Comparison of ENCODE assay signal across 9 mouse cellular contexts in the genomic region with DNA sequence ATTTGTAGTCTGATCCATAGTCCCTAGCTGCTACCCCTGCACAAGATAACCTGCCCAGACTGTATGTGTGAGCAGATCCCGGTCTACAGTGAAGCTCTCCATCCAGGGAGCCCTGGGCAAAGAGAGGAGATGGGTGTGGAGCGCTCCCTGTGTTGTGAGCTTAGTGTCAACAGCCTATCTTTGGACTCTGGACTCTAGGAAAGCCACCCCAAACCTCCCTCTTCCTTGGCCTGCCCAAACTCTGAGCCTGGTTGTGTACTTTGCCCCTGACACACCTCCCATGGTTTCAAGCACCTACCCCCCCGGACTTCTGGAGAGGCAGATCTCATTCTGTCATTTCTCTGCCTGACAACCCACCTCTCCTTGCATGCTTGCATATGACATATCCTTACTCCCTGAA.
DNase-seq lines count a peak whose midpoint lies in the region; ATAC-seq lines count a peak whose summit lies in the region.
"Had no signal": no experiment of that assay in that cellular context is flagged by ENCODE, and none has a peak within 500 bp of the region (broad histone marks: within the 10 kb centered on the region; RNA-seq: fewer than 3 reads in every experiment).

No protein-coding gene starts in this region.

- 0 out of 2 replicates have a peak, but pooled peaks cover 16% of the 10 kb centered on the region for H3K27me3 ChIP-seq in hindbrain, embryonic 10.5 days (ENCODE audit: insufficient read depth, poor library complexity, severe bottlenecking)
- H3K27me3 ChIP-seq in hindbrain, embryonic 11.5 days (ENCODE audit: control insufficient read depth, insufficient read depth, low read length) = no peaks in the 10 kb centered on the region
- no peaks in the 10 kb centered on the region for H3K27me3 ChIP-seq in embryonic facial prominence, embryonic 15.5 days
- H3K27me3 ChIP-seq in kidney, embryonic 16.5 days (ENCODE audit: insufficient read depth, low read length) = no peaks in the 10 kb centered on the region
- H3K27me3 ChIP-seq in midbrain, embryonic 15.5 days (replicated peaks) = no peaks in the 10 kb centered on the region
- H3K27me3 ChIP-seq: CH12.LX had no signal

- H3K4me3 ChIP-seq in hindbrain, embryonic 10.5 days = no peak overlapping the region
- no peak overlapping the region for H3K4me3 ChIP-seq in hindbrain, embryonic 11.5 days (ENCODE audit: low read depth, low read length)
- no peak overlapping the region for H3K4me3 ChIP-seq in embryonic facial prominence, embryonic 15.5 days (replicated peaks)
- no peak overlapping the region for H3K4me3 ChIP-seq in kidney, embryonic 16.5 days (ENCODE audit: low read length)
- no peak overlapping the region for H3K4me3 ChIP-seq in midbrain, embryonic 15.5 days

- H3K4me1 ChIP-seq in hindbrain, embryonic 10.5 days (replicated peaks) = peaks cover 92% of the 10 kb centered on the region
- H3K4me1 ChIP-seq in hindbrain, embryonic 11.5 days (replicated peaks; ENCODE audit: control insufficient read depth, insufficient read depth, low read length) = peaks cover 21% of the 10 kb centered on the region
- H3K4me1 ChIP-seq in embryonic facial prominence, embryonic 15.5 days = peaks cover 77% of the 10 kb centered on the region
- peaks cover 92% of the 10 kb centered on the region for H3K4me1 ChIP-seq in kidney, embryonic 16.5 days (ENCODE audit: insufficient read depth, low read length)
- H3K4me1 ChIP-seq in midbrain, embryonic 15.5 days = peaks cover 32% of the 10 kb centered on the region

- no peaks in the 10 kb centered on the region for H3K9me3 ChIP-seq in hindbrain, embryonic 10.5 days
- no peaks in the 10 kb centered on the region for H3K9me3 ChIP-seq in hindbrain, embryonic 11.5 days (ENCODE audit: control insufficient read depth, low read length)
- no peaks in the 10 kb centered on the region for H3K9me3 ChIP-seq in embryonic facial prominence, embryonic 15.5 days (replicated peaks)
- no peaks in the 10 kb centered on the region for H3K9me3 ChIP-seq in kidney, embryonic 16.5 days (ENCODE audit: low read length)
- no peaks in the 10 kb centered on the region for H3K9me3 ChIP-seq in midbrain, embryonic 15.5 days

- H3K9ac ChIP-seq in hindbrain, embryonic 11.5 days (ENCODE audit: low read depth, low read length) = no peak overlapping the region
- H3K9ac ChIP-seq in embryonic facial prominence, embryonic 15.5 days = no peak overlapping the region
- no peak overlapping the region; the same call in 1 of the 2 replicates for H3K9ac ChIP-seq in kidney, embryonic 16.5 days (replicated peaks; ENCODE audit: low read length)
- H3K9ac ChIP-seq in midbrain, embryonic 15.5 days = no peak overlapping the region

- no peak overlapping the region for H3K4me2 ChIP-seq in hindbrain, embryonic 11.5 days (replicated peaks; ENCODE audit: low read depth, low read length)
- H3K4me2 ChIP-seq in embryonic facial prominence, embryonic 15.5 days (replicated peaks) = no peak overlapping the region
- H3K4me2 ChIP-seq in kidney, embryonic 16.5 days (replicated peaks; ENCODE audit: low read depth, low read length) = no peak overlapping the region
- no peak overlapping the region for H3K4me2 ChIP-seq in midbrain, embryonic 15.5 days

- no peaks in the 10 kb centered on the region for H3K36me3 ChIP-seq in hindbrain, embryonic 10.5 days
- H3K36me3 ChIP-seq in hindbrain, embryonic 11.5 days (ENCODE audit: control insufficient read depth, insufficient read depth, low read length) = no peaks in the 10 kb centered on the region
- no peaks in the 10 kb centered on the region for H3K36me3 ChIP-seq in embryonic facial prominence, embryonic 15.5 days
- H3K36me3 ChIP-seq in kidney, embryonic 16.5 days (ENCODE audit: insufficient read depth, low read length) = no peaks in the 10 kb centered on the region
- no peaks in the 10 kb centered on the region for H3K36me3 ChIP-seq in midbrain, embryonic 15.5 days (replicated peaks)

- 79% methylated on average over 3 of the region's 3 CpGs for WGBS in hindbrain, embryonic 10.5 days
- WGBS in hindbrain, embryonic 11.5 days = 78% methylated on average over 3 of the region's 3 CpGs
- WGBS in embryonic facial prominence, embryonic 15.5 days = 86% methylated on average over 3 of the region's 3 CpGs
- whole genome bisulfite sequencing in kidney, embryonic 16.5 days = 86% methylated on average over 3 of the region's 3 CpGs
- WGBS in midbrain, embryonic 15.5 days = 73% methylated on average over 3 of the region's 3 CpGs

- no peak for ATAC-seq in hindbrain, embryonic 11.5 days (ENCODE audit: low FRiP score)
- ATAC-seq in embryonic facial prominence, embryonic 15.5 days (ENCODE audit: insufficient number of reproducible peaks, low FRiP score, low TSS enrichment, low read depth) = no peak
- no peak for ATAC-seq in kidney, embryonic 16.5 days (ENCODE audit: low FRiP score, low TSS enrichment)
- ATAC-seq in midbrain, embryonic 15.5 days (replicated peaks) = no peak
- no peak for ATAC-seq in erythroid progenitor cell, adult 5-6 weeks (replicated peaks; ENCODE audit: low FRiP score, poor library complexity, severe bottlenecking)

- DNase-seq in hindbrain, embryonic 10.5 days (ENCODE audit: low spot score) = no peak
- no peak for DNase-seq in hindbrain, embryonic 11.5 days (ENCODE audit: low spot score)
- no peak for DNase-seq in adrenal gland, postnatal 10 days
- DNase-seq in cerebellum, postnatal 36 days = no peak

- peak overlapping the region; percentile 96 for H3K27ac ChIP-seq in hindbrain, embryonic 10.5 days
- H3K27ac ChIP-seq in hindbrain, embryonic 11.5 days (ENCODE audit: low read depth, low read length) = no peak overlapping the region
- peak overlapping the region; percentile 23 for H3K27ac ChIP-seq in embryonic facial prominence, embryonic 15.5 days (replicated peaks)
- H3K27ac ChIP-seq in kidney, embryonic 16.5 days (ENCODE audit: low read length) = peak overlapping the region; percentile 99
- H3K27ac ChIP-seq in midbrain, embryonic 15.5 days = peak overlapping the region; percentile 10; the same call in 1 of the 2 replicates
